Mouse (Mus musculus): Measurements from ENCODE around the gene Chaf1a. TPM values are rescaled to one million over a fixed set of nuclear protein-coding genes. Genes with fewer than 3 reads are reported as not detected.
A peak's percentile ranks its signal among the peaks of the same experiment; 100 is the strongest.

The Chaf1a gene
- polyA plus RNA-seq (2014; fragmentation: Nextera tagmentation; extraction: Ambion mirVana): 32.0 and 32.6 TPM in 2 replicates

DNA sequence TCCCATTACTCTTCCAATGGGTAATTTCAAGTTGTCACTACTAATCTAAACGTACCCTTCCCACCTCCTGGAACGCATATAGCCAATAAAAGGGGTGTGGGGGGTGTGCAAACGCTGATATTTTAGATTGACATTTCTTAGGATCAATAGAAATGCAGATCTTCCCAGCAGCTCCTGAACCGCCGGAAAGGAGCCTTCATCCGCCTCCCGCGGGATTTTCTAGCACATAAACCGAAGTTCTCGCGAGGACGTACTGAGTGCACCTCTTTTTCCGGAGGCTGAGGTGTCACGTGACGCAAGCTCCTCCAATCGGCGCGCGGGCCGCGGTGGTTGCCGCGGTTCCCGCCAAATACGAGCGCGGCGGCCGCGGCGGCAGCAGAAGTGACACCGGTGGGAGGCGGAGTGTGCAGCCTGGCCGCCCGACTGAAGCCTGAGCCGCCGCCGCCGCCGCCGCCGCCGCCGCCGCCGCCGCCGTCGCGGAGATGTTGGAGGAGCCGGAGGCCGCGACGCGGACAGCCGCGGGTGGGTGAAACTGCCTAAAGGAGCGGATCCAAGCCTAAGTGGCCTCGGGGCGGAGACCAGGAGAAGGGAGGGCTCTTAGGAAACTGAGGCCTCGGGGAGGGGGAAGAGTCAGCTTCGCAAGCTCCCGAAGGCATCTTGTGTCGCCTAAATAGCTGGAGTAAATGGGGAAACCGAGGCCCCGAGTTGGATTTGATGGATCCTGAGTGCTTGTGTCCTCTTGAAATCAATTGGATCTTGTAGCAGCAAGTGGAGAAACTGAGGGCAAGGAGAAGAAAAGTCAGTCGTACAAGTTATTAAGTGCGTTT, at the start of gene Chaf1a:
Gene Chaf1a, plus strand, starts transcription at position 410 of the 827 bp plus-strand sequence.
- Histone ChIP-seq H3K4me2 (peak within 1 kb of the TSS; percentile 95), H3K4me3 (ENCODE audit: low read depth, low read length) (peak within 1 kb of the TSS; percentile 72), H3K36me3 (ENCODE audit: control insufficient read depth, insufficient read depth, low read length) (peaks cover 11% of the 10 kb centered on the region), H3K27ac (ENCODE audit: low read depth, low read length) (peak within 1 kb of the TSS; percentile 88), H3K9ac (ENCODE audit: low read depth, low read length) (peak within 1 kb of the TSS; percentile 82), H3K4me1 (replicated peaks; ENCODE audit: control insufficient read depth, insufficient read depth, low read length) (peaks cover 16% of the 10 kb centered on the region), H3K9me3 (ENCODE audit: control insufficient read depth, low read length) (no peaks in the 10 kb centered on the region), H3K27me3 (replicated peaks; ENCODE audit: control insufficient read depth, insufficient read depth, low read length) (no peaks in the 10 kb centered on the region)
- peak; percentile 92 for DNase-seq (ENCODE audit: low spot score)
- peak; percentile 82 for ATAC-seq (replicated peaks; ENCODE audit: low FRiP score)
- WGBS: under 1% methylated on average over 68 of the region's 68 CpGs

DNA sequence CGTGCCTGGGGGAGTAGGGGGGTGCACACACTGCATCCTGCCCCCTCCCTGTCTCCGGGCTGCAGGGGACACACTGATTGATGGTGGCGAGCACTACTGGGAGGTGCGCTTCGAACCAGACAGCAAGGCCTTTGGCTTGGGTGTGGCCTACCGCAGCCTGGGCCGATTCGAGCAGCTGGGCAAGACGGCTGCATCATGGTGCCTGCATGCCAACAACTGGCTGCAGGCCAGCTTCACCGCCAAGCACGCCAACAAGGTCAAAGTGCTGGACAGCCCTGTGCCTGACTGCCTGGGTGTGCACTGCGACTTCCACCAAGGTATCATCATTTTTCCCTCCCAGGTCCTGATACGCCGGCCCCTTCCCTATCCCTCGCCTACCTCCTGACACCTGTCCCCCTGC, 44.2 kb upstream of the Chaf1a start:
- Histone ChIP-seq H3K27me3 (replicated peaks; ENCODE audit: control insufficient read depth, insufficient read depth, low read length) (peaks cover 6% of the 10 kb centered on the region), H3K4me2 (no peak overlapping the region), H3K36me3 (ENCODE audit: control insufficient read depth, insufficient read depth, low read length) (no peaks in the 10 kb centered on the region), H3K4me3 (ENCODE audit: low read depth, low read length) (no peak overlapping the region), H3K9ac (ENCODE audit: low read depth, low read length) (no peak overlapping the region), H3K9me3 (ENCODE audit: control insufficient read depth, low read length) (no peaks in the 10 kb centered on the region), H3K4me1 (replicated peaks; ENCODE audit: control insufficient read depth, insufficient read depth, low read length) (peaks cover 3% of the 10 kb centered on the region; the same call in 1 of the 2 replicates), H3K27ac (ENCODE audit: low read depth, low read length) (no peak overlapping the region)
- 82% methylated on average over 15 of the region's 15 CpGs for WGBS
- DNase-seq (ENCODE audit: low spot score) (no peak), ATAC-seq (replicated peaks; ENCODE audit: low FRiP score) (no peak)

DNA sequence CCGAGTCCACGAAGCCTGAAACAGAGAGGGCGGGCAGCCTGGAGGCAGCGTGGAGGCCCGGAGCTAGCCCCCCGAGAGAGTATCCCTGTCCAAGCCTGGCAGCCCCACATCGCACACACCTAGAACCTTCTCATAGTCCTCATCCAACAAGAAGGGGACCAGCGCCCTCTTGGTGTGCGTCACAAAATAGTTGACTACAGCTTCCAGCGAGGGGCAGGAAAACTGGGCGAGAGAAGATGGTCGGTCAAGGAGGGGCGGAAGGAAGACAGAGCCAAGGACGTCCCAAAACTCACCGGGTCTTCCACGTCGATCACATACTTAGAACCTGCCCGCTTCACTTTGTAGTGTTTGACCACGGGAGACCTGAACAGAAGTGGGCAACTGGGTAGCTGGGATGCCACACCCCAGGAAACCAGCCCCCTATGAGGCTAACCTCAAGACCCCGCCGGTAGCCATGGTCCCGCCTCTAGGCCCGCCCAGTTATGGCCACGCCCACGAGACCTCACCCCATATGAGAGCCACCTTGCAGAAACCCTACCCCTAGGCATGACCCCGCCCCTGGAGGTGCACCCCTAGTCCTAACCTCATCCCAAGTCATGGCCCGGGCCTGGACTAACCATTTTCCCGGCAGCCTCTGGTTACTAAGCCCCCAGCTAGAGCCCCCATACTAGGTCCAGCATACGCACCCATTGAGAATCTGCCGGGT, 40.3 kb upstream of the Chaf1a start:
- Histone ChIP-seq H3K9me3 (ENCODE audit: control insufficient read depth, low read length) (no peaks in the 10 kb centered on the region), H3K9ac (ENCODE audit: low read depth, low read length) (no peak overlapping the region), H3K4me2 (peak overlapping the region; percentile 58), H3K4me3 (ENCODE audit: low read depth, low read length) (peak overlapping the region; percentile 29), H3K27ac (ENCODE audit: low read depth, low read length) (no peak overlapping the region), H3K4me1 (replicated peaks; ENCODE audit: control insufficient read depth, insufficient read depth, low read length) (peaks cover 3% of the 10 kb centered on the region; the same call in 1 of the 2 replicates), H3K27me3 (replicated peaks; ENCODE audit: control insufficient read depth, insufficient read depth, low read length) (peaks cover 6% of the 10 kb centered on the region), H3K36me3 (ENCODE audit: control insufficient read depth, insufficient read depth, low read length) (no peaks in the 10 kb centered on the region)
- DNase-seq (ENCODE audit: low spot score) (no peak), ATAC-seq (replicated peaks; ENCODE audit: low FRiP score) (peak; percentile 10; the same call in 1 of the 2 replicates)
- WGBS: 9% methylated on average over 30 of the region's 30 CpGs

DNA sequence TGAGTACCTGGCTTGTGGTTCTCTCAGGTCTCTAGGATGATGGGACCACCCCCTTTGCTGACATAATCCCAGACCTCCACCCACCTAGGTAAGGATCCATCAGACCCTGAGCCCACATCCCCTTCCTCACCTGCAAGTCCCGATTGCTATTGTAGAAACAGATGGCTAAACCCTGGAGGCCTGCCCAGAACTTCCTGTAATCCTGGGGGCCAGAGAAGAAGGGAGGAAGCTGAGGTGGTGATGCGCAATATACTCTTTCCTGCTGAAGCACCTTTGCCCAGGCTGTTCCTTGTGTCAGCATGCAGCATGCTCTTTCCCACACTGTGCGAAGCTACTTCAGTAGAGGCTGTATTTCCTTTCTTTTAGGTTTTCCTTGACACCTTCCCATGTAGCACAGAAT, 37.2 kb upstream of the Chaf1a start:
- H3K27ac ChIP-seq (ENCODE audit: low read depth, low read length): no peak overlapping the region
- H3K9ac ChIP-seq (ENCODE audit: low read depth, low read length): no peak overlapping the region
- peaks cover 9% of the 10 kb centered on the region for H3K27me3 ChIP-seq (replicated peaks; ENCODE audit: control insufficient read depth, insufficient read depth, low read length)
- H3K4me2 ChIP-seq: no peak overlapping the region
- H3K9me3 ChIP-seq (ENCODE audit: control insufficient read depth, low read length): no peaks in the 10 kb centered on the region
- no peaks in the 10 kb centered on the region for H3K36me3 ChIP-seq (ENCODE audit: control insufficient read depth, insufficient read depth, low read length)
- peaks cover 7% of the 10 kb centered on the region; the same call in 1 of the 2 replicates for H3K4me1 ChIP-seq (replicated peaks; ENCODE audit: control insufficient read depth, insufficient read depth, low read length)
- ATAC-seq (replicated peaks; ENCODE audit: low FRiP score) (no peak), DNase-seq (ENCODE audit: low spot score) (no peak)
- no peak overlapping the region for H3K4me3 ChIP-seq (ENCODE audit: low read depth, low read length)
- 68% methylated on average over 3 of the region's 3 CpGs for WGBS

DNA sequence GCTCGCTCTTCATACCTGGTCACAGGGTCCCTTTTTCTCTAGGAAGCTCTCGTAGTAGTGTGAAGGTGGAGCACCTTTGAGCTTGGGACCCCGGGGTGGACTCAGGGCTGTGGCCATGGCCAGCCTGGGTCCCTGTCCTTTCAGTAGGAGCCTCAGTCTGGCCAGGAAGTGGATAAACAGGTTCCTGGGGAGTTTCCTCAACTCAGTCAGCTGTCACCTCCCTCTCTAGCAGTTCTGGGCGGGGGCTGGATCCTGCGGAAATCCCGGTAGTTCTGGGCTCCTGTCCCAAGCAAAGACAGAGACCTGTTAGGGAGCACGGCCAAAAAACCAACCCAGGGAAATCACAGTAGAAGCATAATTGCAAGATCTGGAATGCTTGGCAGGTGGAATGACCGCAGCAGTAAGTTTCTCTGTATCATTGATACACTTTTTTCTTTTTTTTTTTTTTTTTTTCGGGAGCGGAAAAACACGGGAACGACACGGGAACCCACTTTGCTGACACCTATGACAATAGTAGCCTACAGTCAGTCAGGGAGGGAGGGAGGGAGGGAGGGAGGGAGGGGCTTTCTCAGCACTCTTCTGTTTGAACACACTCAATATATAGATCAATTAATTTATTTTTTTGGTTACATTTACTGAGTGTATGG, 34.7 kb upstream of the Chaf1a start, which contains the start of the genes Stap2 and Mpnd:
Gene Stap2, minus strand, starts transcription at position 170 of the 647 bp plus-strand sequence.
Gene Mpnd, plus strand, starts transcription at position 297 of the 647 bp plus-strand sequence.
- H3K4me1 ChIP-seq (replicated peaks; ENCODE audit: control insufficient read depth, insufficient read depth, low read length): peaks cover 16% of the 10 kb centered on the region
- H3K36me3 ChIP-seq (ENCODE audit: control insufficient read depth, insufficient read depth, low read length): no peaks in the 10 kb centered on the region
- peak within 1 kb of the TSS; percentile 2; the same call in 1 of the 2 replicates for H3K9ac ChIP-seq (ENCODE audit: low read depth, low read length)
- peak within 1 kb of the TSS; percentile 23; the same call in 1 of the 2 replicates for H3K4me2 ChIP-seq
- H3K9me3 ChIP-seq (ENCODE audit: control insufficient read depth, low read length): no peaks in the 10 kb centered on the region
- peaks cover 6% of the 10 kb centered on the region for H3K27me3 ChIP-seq (replicated peaks; ENCODE audit: control insufficient read depth, insufficient read depth, low read length)
- 26% methylated on average over 13 of the region's 13 CpGs for WGBS
- H3K4me3 ChIP-seq (ENCODE audit: low read depth, low read length): no peak within 1 kb of the TSS
- no peak within 1 kb of the TSS; the same call in 1 of the 2 replicates for H3K27ac ChIP-seq (ENCODE audit: low read depth, low read length)
- DNase-seq (ENCODE audit: low spot score) (no peak), ATAC-seq (replicated peaks; ENCODE audit: low FRiP score) (no peak)

DNA sequence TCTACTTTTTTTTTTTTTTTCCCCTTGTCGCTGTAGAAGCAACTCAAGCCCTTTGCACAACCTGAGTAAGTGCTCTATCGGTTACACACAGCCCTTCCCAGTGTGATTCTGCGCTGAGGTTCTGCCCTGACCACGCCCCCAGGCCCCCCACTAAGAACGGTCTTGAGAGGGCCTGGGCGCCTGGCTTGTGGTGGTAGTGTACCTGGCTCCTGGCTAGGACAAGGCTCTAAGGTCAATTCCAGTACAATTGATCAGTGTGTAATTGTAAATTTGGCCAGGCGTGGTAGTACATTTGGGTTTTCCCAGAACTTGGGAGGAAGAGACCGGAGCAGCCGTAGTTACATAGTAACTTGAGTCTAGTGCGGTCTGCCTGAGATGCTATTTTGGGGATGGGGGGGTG, 33.3 kb upstream of the Chaf1a start:
- H3K9ac ChIP-seq (ENCODE audit: low read depth, low read length): no peak overlapping the region
- ATAC-seq (replicated peaks; ENCODE audit: low FRiP score): no peak
- WGBS: 52% methylated on average over 10 of the region's 10 CpGs
- no peak for DNase-seq (ENCODE audit: low spot score)
- H3K36me3 ChIP-seq (ENCODE audit: control insufficient read depth, insufficient read depth, low read length): no peaks in the 10 kb centered on the region
- H3K4me1 ChIP-seq (replicated peaks; ENCODE audit: control insufficient read depth, insufficient read depth, low read length): peaks cover 17% of the 10 kb centered on the region
- H3K27ac ChIP-seq (ENCODE audit: low read depth, low read length): no peak overlapping the region; the same call in 1 of the 2 replicates
- no peaks in the 10 kb centered on the region for H3K9me3 ChIP-seq (ENCODE audit: control insufficient read depth, low read length)
- H3K4me2 ChIP-seq: no peak overlapping the region
- no peak overlapping the region for H3K4me3 ChIP-seq (ENCODE audit: low read depth, low read length)
- H3K27me3 ChIP-seq (replicated peaks; ENCODE audit: control insufficient read depth, insufficient read depth, low read length): 0 out of 2 replicates have a peak, but pooled peaks cover 2% of the 10 kb centered on the region

DNA sequence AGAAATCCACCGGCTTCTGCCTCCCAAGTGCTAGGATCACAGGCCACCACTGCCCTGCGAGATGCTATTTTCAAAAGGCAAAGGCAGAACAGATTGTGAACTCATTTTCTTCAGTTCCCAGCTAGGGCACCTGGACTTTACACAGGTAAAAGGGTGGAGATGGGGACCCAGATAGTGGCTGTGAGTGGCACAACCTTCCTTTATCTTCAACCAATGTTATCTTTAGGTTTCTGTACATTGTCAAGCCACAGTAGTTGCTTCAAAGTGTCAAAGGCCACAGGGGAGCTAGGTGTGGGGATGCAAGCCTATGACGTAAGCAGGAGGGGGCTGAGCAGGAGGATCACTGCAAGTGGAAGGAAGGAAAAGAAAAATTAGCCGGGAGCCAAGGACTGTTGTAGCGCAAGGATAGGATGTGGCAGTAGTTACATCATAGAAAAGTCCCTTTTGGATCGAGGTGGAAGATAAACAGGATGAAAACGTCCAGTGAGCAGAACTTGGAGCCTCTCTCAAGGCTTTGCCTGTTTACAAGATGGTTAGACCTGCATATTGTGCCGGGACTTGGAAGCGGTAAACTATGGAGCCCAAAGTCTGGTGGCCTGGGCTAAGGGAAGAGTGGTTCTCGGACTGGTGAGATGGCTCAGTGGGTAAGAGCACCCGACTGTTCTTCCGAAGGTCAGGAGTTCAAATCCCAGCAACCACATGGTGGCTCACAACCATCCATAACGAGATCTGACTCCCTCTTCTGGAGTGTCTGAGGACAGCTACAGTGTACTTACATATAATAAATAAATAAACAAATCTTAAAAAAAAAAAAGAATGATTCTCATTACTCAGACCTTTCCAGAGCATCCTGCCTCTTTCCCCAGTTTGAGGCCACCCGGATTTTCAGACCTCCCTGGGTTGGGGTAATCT, 32.5 kb upstream of the Chaf1a start:
- no peak for DNase-seq (ENCODE audit: low spot score)
- H3K4me1 ChIP-seq (replicated peaks; ENCODE audit: control insufficient read depth, insufficient read depth, low read length): peaks cover 17% of the 10 kb centered on the region
- no peaks in the 10 kb centered on the region for H3K36me3 ChIP-seq (ENCODE audit: control insufficient read depth, insufficient read depth, low read length)
- no peaks in the 10 kb centered on the region for H3K9me3 ChIP-seq (ENCODE audit: control insufficient read depth, low read length)
- no peak overlapping the region for H3K9ac ChIP-seq (ENCODE audit: low read depth, low read length)
- H3K27ac ChIP-seq (ENCODE audit: low read depth, low read length): peak overlapping the region; percentile 87
- H3K27me3 ChIP-seq (replicated peaks; ENCODE audit: control insufficient read depth, insufficient read depth, low read length): 0 out of 2 replicates have a peak, but pooled peaks cover 2% of the 10 kb centered on the region
- 31% methylated on average over 13 of the region's 14 CpGs for WGBS
- peak overlapping the region; percentile 99 for H3K4me2 ChIP-seq
- 0 out of 2 replicates have a peak overlapping the region, but pooled peaks have one; percentile 21 for H3K4me3 ChIP-seq (ENCODE audit: low read depth, low read length)
- peak; percentile 13; the same call in 1 of the 2 replicates for ATAC-seq (replicated peaks; ENCODE audit: low FRiP score)
